Mouse (Mus musculus): ENCODE results near the gene Pitpnc1. TPM values are rescaled to one million over a fixed set of nuclear protein-coding genes. Genes with fewer than 3 reads are reported as not detected.

The Pitpnc1 gene
- polyA plus RNA-seq, 2 experiments, result 3.0 to 5.8 TPM

DNA sequence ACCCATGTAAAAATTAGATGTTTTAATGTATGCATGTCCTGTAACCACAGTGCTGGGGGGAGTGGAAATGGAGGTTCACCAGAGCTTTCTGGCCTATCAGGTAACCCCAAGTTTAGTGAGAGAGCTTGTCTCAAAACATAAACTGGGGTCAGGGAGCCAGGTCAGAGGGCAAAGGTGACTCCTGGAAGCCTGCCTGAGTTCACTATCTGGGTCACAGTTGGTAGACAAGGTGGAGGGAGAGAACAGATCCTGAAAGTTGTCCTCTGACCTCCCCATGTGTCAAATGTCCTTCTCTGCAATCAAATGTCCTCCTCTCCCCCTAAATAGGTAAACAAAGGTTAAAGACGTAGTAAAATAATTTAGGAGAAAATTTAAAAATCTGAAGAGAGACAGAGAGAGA is 244.1 kb downstream of the Pitpnc1 start:
- Histone ChIP-seq H3K36me3 (replicated peaks; ENCODE audit: control insufficient read depth, insufficient read depth, low read depth) (no peaks in the 10 kb centered on the region), H3K27ac (no peak overlapping the region), H3K9me3 (ENCODE audit: control insufficient read depth, low read length) (no peaks in the 10 kb centered on the region), H3K4me1 (replicated peaks; ENCODE audit: control insufficient read depth in 2 of 2, insufficient read depth in 2 of 2, low read length in 1 of 2) (no peaks in the 10 kb centered on the region; a peak in 1 of 4 replicates), H3K9ac (replicated peaks) (no peak overlapping the region), H3K4me3 (ENCODE audit: insufficient read depth in 1 of 2, low read depth in 2 of 2, low read length in 2 of 2) (no peak overlapping the region), H3K4me2 (ENCODE audit: low read depth) (no peak overlapping the region), H3K27me3 (ENCODE audit: control insufficient read depth, insufficient read depth, low read length) (no peaks in the 10 kb centered on the region)
- WGBS (ENCODE audit: insufficient replicate concordance), result 73% methylated on average over 1 of the region's 1 CpGs
- DNase-seq (ENCODE audit: low read depth in 3 of 3, low spot score in 3 of 3), result no peak
- no peak for ATAC-seq (ENCODE audit: insufficient read depth)
- TF ChIP-seq EP300 (IDR thresholded peaks at IDR 0.05; ENCODE audit: low read depth) (no peak), CTCF (IDR thresholded peaks at IDR 0.05; ENCODE audit: low read depth) (no peak)

DNA sequence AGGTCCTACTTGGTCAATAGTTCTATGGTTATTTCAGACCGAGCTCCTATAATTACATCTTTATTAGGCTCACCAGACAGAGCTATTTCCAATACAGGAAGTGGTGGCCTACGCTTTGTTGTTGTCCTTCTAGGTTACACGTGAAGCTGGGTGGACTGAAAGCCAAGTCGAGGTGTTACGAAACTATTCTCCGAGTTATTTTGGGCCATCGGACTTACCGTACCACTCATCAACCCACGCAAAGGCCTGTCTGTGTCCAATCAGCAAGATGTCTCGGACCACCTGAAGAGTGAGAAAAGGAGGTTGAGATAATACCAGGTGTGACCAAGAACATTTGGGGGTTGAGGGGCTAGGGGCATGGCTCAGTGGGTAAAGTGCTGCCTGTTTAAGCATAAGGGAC is 244.5 kb downstream of the Pitpnc1 start:
- WGBS (ENCODE audit: insufficient replicate concordance), result 70% methylated on average over 10 of the region's 10 CpGs

DNA sequence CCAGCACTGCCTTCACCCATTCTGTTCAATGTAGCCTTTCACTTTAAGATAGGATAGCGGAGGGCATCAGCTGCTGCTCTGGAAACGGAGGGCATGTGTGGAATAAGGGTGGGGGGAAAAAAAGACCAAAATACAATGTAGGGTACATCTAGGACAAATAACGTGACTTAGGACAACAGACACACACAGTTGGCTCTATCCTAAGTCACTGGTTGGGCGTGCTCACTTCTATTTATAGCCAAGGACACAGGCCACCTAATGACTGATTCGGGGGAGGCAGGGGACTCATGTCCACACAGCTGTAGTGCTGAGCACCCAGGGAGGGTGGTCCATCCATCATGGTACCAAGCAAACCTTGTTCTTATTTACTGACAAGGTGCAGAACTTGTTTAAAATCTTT is 245.2 kb downstream of the Pitpnc1 start:
- Histone ChIP-seq H3K9ac (replicated peaks) (no peak overlapping the region), H3K27ac (no peak overlapping the region), H3K27me3 (ENCODE audit: control insufficient read depth, insufficient read depth, low read length) (no peaks in the 10 kb centered on the region), H3K4me3 (ENCODE audit: insufficient read depth in 1 of 2, low read depth in 2 of 2, low read length in 2 of 2) (no peak overlapping the region), H3K9me3 (ENCODE audit: control insufficient read depth, low read length) (no peaks in the 10 kb centered on the region), H3K4me2 (ENCODE audit: low read depth) (no peak overlapping the region), H3K36me3 (replicated peaks; ENCODE audit: control insufficient read depth, insufficient read depth, low read depth) (no peaks in the 10 kb centered on the region), H3K4me1 (replicated peaks; ENCODE audit: control insufficient read depth in 2 of 2, insufficient read depth in 2 of 2, low read length in 1 of 2) (no peaks in the 10 kb centered on the region; a peak in 1 of 4 replicates)
- DNase-seq (ENCODE audit: low read depth in 3 of 3, low spot score in 3 of 3) (no peak), ATAC-seq (ENCODE audit: insufficient read depth) (no peak)
- TF ChIP-seq EP300 (IDR thresholded peaks at IDR 0.05; ENCODE audit: low read depth) (no peak), CTCF (IDR thresholded peaks at IDR 0.05; ENCODE audit: low read depth) (no peak)
- 69% methylated on average over 5 of the region's 5 CpGs for WGBS (ENCODE audit: insufficient replicate concordance)

More for the DNA sequence above, 244.5 kb downstream of the Pitpnc1 start:
- Histone ChIP-seq H3K27me3 (ENCODE audit: control insufficient read depth, insufficient read depth, low read length) (no peaks in the 10 kb centered on the region), H3K4me2 (ENCODE audit: low read depth) (no peak overlapping the region), H3K9me3 (ENCODE audit: control insufficient read depth, low read length) (no peaks in the 10 kb centered on the region), H3K36me3 (replicated peaks; ENCODE audit: control insufficient read depth, insufficient read depth, low read depth) (no peaks in the 10 kb centered on the region), H3K4me1 (replicated peaks; ENCODE audit: control insufficient read depth in 2 of 2, insufficient read depth in 2 of 2, low read length in 1 of 2) (no peaks in the 10 kb centered on the region; a peak in 1 of 4 replicates), H3K4me3 (ENCODE audit: insufficient read depth in 1 of 2, low read depth in 2 of 2, low read length in 2 of 2) (no peak overlapping the region), H3K9ac (replicated peaks) (no peak overlapping the region), H3K27ac (no peak overlapping the region)
- DNase-seq (ENCODE audit: low read depth in 3 of 3, low spot score in 3 of 3) (no peak), ATAC-seq (ENCODE audit: insufficient read depth) (no peak)
- TF ChIP-seq EP300 (IDR thresholded peaks at IDR 0.05; ENCODE audit: low read depth), result no peak
- TF ChIP-seq CTCF (IDR thresholded peaks at IDR 0.05; ENCODE audit: low read depth), result no peak

DNA sequence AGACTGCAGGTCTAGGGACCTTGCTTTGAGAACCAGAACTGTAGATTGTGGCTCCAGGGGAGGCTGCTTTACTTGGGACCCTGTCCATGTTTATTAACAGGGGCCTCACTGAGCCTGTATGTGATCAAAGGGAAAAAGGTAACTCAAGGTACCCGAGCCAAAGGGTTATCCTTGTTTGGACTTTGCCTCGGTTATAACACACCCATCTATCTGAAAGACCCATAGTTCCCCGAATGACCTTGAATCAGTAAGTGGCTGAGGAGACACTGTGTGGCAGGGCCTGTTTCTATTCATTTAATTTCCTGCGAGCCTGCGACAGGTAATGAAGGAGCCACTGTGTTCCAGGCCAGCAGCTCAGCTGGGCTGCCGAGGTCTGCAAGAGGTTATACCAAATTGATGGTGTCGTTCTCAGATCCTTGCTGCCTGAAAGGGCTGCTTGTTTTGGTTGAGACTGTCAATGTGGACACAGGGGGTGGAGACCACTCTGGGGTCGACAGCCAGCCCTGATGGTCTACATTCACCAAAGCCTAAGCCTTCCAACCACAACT is 246.8 kb downstream of the Pitpnc1 start:
- 68% methylated on average over 8 of the region's 8 CpGs for WGBS (ENCODE audit: insufficient replicate concordance)
- DNase-seq (ENCODE audit: low read depth in 3 of 3, low spot score in 3 of 3), result no peak

DNA sequence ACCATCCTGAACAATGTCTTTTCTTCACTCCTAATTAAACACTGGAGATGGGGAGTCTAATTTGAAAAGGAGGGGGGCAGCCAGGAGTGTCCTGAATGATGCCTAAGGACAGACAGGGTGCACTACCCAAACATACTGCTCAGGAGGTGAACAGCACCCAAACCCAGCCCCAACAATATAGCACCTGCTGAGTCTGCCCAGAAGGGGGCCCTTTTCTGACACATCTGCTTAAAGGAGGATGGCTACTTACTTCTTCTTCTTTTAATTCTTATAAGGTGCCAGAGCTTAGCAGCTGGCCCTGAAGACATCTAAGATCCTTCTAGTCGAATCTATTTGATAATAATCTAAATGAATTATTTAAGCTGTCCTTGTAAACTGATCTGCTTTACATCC is 247.3 kb downstream of the Pitpnc1 start:
- TF ChIP-seq EP300 (IDR thresholded peaks at IDR 0.05; ENCODE audit: low read depth) (no peak), CTCF (IDR thresholded peaks at IDR 0.05; ENCODE audit: low read depth) (no peak)
- no peak overlapping the region for H3K4me2 ChIP-seq (ENCODE audit: low read depth)
- no peak for ATAC-seq (ENCODE audit: insufficient read depth)
- H3K4me3 ChIP-seq (ENCODE audit: insufficient read depth in 1 of 2, low read depth in 2 of 2, low read length in 2 of 2), result no peak overlapping the region
- no peak overlapping the region for H3K27ac ChIP-seq
- no peaks in the 10 kb centered on the region for H3K27me3 ChIP-seq (ENCODE audit: control insufficient read depth, insufficient read depth, low read length)
- no peak overlapping the region for H3K9ac ChIP-seq (replicated peaks)
- H3K36me3 ChIP-seq (replicated peaks; ENCODE audit: control insufficient read depth, insufficient read depth, low read depth), result no peaks in the 10 kb centered on the region
- no peak for DNase-seq (ENCODE audit: low read depth in 3 of 3, low spot score in 3 of 3)
- 62% methylated on average over 1 of the region's 1 CpGs for WGBS (ENCODE audit: insufficient replicate concordance)
- H3K4me1 ChIP-seq (replicated peaks; ENCODE audit: control insufficient read depth in 2 of 2, insufficient read depth in 2 of 2, low read length in 1 of 2), result no peaks in the 10 kb centered on the region; a peak in 1 of 4 replicates
- H3K9me3 ChIP-seq (ENCODE audit: control insufficient read depth, low read length), result no peaks in the 10 kb centered on the region

More for the DNA sequence above, 246.8 kb downstream of the Pitpnc1 start:
- no peak overlapping the region for H3K27ac ChIP-seq
- no peak overlapping the region for H3K4me2 ChIP-seq (ENCODE audit: low read depth)
- H3K27me3 ChIP-seq (ENCODE audit: control insufficient read depth, insufficient read depth, low read length), result no peaks in the 10 kb centered on the region
- no peaks in the 10 kb centered on the region; a peak in 1 of 4 replicates for H3K4me1 ChIP-seq (replicated peaks; ENCODE audit: control insufficient read depth in 2 of 2, insufficient read depth in 2 of 2, low read length in 1 of 2)
- H3K36me3 ChIP-seq (replicated peaks; ENCODE audit: control insufficient read depth, insufficient read depth, low read depth), result no peaks in the 10 kb centered on the region
- H3K4me3 ChIP-seq (ENCODE audit: insufficient read depth in 1 of 2, low read depth in 2 of 2, low read length in 2 of 2), result no peak overlapping the region
- no peak for TF ChIP-seq CTCF (IDR thresholded peaks at IDR 0.05; ENCODE audit: low read depth)
- no peak for TF ChIP-seq EP300 (IDR thresholded peaks at IDR 0.05; ENCODE audit: low read depth)
- H3K9ac ChIP-seq (replicated peaks), result no peak overlapping the region
- H3K9me3 ChIP-seq (ENCODE audit: control insufficient read depth, low read length), result no peaks in the 10 kb centered on the region
- no peak for ATAC-seq (ENCODE audit: insufficient read depth)
